Mouse (Mus musculus) pancreas, adult 10 weeks (tissue): ENCODE results near the gene Pgls. TPM values are rescaled to one million over a fixed set of nuclear protein-coding genes. Genes with fewer than 3 reads are reported as not detected.

Experiments used
- polyA plus RNA-seq: library from polyadenylated mRNA; stranded (reverse); fragments of 350-450 nt; fragmentation: Illumina TruSeq; extraction: RNeasy Lipid Tissue Mini Kit (QIAGEN cat#74804); gene quantifications from one replicate; pipeline ENCODE4 v1.2.3, GENCODE M21; 2015; ENCODE audit warnings: low read depth, low replicate concordance; ENCODE audit not compliant: insufficient read depth

Pgls gene
- polyA plus RNA-seq, result 39.9 TPM

GRCm38 (mm10) chr8:71591471-71592373, at the start of gene Pgls:
Gene Pgls, plus strand, starts transcription at chr8:71592176.

DNA sequence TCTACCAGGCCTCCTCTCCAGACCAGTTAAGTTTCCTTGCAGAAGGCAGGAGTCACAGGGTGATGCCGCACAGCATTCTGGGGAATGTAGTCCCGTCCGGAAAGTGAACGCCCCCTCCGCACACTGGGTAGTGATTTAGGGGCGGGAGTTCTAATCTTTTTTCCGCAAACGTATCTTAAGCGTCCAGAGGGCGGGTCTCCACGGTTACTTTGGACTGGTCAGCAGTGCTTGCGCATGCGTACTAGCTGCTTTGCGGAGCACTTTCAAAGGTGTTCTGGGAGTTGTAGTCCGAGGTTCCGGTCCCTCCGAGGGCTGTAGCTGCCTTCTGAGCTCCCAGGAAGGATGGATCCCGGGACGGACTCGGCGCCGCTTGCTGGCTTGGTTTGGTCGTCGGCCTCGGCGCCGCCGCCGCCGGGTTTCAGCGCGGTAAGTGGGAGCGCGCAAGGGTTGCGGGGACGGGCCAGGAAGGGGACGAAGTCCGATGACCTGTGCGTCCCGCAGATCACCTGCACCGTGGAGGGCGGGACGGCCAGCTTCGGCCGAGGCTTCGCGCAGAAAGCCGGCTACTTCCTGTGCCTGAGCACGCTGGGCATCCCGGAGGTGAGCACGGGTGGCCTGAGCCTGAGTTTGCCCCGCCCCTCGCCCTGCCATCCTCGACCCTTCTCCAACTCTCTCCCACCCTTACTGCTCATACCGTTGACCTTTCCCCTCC, 49.2 kb upstream of the Pgls start, which contains the start of gene Mvb12a:
TSS of gene Mvb12a (plus strand) at position 291 of the 712 bp plus-strand sequence.

GRCm38 (mm10) chr8:71558071-71558957, 33.7 kb upstream of the Pgls start, which contains the start of gene Tmem221:
Gene Tmem221, minus strand, starts transcription at chr8:71558871.

DNA sequence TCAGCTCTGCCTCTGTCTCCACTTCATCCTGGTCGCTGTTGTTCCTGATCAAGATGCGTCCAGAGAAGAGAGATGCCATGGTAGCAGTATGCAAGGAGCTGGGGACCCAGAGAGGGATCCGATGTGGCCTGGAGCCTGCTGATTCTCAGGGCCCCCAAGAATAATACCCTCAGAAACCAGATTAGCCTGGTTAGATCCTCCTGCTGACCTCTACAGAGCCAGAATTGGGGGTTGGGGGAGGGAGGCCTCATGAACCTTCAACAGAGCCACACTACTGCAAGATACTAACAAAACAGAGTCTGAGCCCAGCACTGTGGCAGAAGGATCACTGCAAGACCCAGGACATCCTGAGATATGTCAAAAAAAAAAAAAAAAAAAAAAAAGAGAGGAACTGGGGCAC, 25.5 kb upstream of the Pgls start, which contains the start of gene Nxnl1:
TSS of gene Nxnl1 (minus strand) at position 101 of the 400 bp plus-strand sequence.

GRCm38 (mm10) chr8:71568387-71568937, 23.5 kb upstream of the Pgls start, which contains the start of gene Slc27a1:
Gene Slc27a1, plus strand, starts transcription at chr8:71568882.

DNA sequence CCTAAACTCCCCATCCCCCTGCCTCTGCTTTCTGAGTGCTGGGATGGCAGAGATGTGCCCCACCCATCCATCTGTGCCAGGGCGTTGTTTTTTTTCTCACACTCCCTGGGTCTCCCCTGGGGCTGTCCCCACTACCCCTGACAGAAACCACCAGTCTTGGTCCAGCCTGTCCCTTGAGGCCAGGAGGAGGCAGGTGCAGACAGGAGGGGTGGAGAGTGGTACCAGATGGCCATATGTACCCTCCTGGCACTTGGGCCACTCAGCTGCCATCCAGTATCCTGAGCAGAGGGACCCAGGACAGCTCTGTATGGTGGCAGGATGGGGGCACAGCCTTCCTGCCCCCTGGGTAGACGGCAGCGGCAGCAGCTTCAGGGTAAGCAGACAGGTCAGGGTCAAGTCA, 5.5 kb downstream of the Pgls start, which contains the start of gene Fam129c:
TSS of gene Fam129c (plus strand) at position 198 of the 400 bp plus-strand sequence.

DNA sequence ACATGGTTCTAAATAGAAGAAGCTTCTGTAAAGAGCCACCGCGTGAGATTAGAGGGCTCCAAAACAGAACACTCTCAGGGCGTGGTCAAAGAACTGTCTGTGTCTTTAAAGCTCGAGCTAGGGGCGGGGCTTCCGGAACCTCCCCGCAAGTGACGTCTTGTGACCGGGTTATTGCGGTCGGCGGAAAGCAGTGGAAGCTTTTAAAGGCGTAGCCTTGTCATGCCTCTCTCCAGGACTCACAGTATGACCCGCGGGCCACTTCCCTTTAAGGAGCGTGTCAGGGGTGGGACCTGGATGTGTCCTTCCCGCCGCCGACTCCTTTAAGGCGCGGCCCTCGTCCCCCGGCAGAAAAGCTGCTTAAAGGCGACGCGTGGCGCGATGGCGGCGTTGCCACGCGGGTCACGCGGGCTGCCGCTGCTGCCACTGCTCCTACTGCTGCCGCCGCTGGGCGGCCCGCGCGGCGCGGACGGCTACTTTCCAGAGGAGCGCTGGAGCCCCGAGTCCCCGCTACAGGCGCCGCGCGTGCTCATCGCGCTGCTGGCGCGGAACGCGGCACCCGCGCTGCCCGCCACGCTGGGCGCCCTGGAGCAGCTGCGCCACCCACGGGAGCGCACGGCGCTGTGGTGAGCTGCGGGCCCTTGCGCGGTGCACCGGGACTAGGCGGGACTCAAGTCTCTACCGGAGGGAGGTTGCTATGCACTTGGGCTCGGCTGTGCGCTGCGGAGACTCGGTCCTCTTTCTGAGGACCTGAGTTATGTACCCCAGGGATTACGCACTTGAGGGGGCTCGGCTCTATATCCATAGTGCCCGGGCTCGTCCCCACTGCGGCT, 19.1 kb downstream of the Pgls start, which contains the start of gene Colgalt1:
TSS of gene Colgalt1 (plus strand) at position 177 of the 830 bp plus-strand sequence.

Other genes with a start within 250 kb of the Pgls start
- gene Use1, start 225.3 kb upstream of the Pgls start, polyA plus RNA-seq, result 66.0 TPM
- gene Ocel1, start 220.9 kb upstream of the Pgls start, polyA plus RNA-seq, result 4.2 TPM
- gene Nr2f6, start 210.2 kb upstream of the Pgls start, polyA plus RNA-seq, result 19.9 TPM
- 21.8 TPM for gene Ushbp1, start 196.4 kb upstream of the Pgls start, polyA plus RNA-seq
- 24.6 TPM for gene Babam1, start 195.3 kb upstream of the Pgls start, polyA plus RNA-seq
- gene Ankle1, start 186.2 kb upstream of the Pgls start, polyA plus RNA-seq, result not detected
- gene Abhd8, start 128.5 kb upstream of the Pgls start, polyA plus RNA-seq, result 4.1 TPM
- 18.8 TPM for gene Mrpl34, start 127.2 kb upstream of the Pgls start, polyA plus RNA-seq
- 13.0 TPM for gene Dda1, start 123.0 kb upstream of the Pgls start, polyA plus RNA-seq
- 4.7 TPM for gene Ano8, start 106.2 kb upstream of the Pgls start, polyA plus RNA-seq
- gene Gtpbp3, start 104.1 kb upstream of the Pgls start, polyA plus RNA-seq, result 7.9 TPM
- 236 TPM for gene Plvap, start 80.4 kb upstream of the Pgls start, polyA plus RNA-seq
- gene Ccdc194, start 66.5 kb upstream of the Pgls start, polyA plus RNA-seq, result not detected
- 43.2 TPM for gene Bst2, start 54.7 kb upstream of the Pgls start, polyA plus RNA-seq
- 48.0 TPM for gene Mvb12a, start 49.3 kb upstream of the Pgls start, polyA plus RNA-seq
- gene Tmem221, start 33.3 kb upstream of the Pgls start, polyA plus RNA-seq, result 3.8 TPM
- gene Nxnl1, start 25.6 kb upstream of the Pgls start, polyA plus RNA-seq, result not detected
- gene Slc27a1, start 23.3 kb upstream of the Pgls start, polyA plus RNA-seq, result 33.1 TPM
- 1.00 TPM for gene Fam129c, start 5.5 kb downstream of the Pgls start, polyA plus RNA-seq
- gene Colgalt1, start 18.8 kb downstream of the Pgls start, polyA plus RNA-seq, result 17.5 TPM
- 2.6 TPM for gene Unc13a, start 79.6 kb downstream of the Pgls start, polyA plus RNA-seq
- gene Jak3, start 84.1 kb downstream of the Pgls start, polyA plus RNA-seq, result 4.8 TPM
- gene Insl3, start 97.0 kb downstream of the Pgls start, polyA plus RNA-seq, result not detected
- gene B3gnt3, start 109.6 kb downstream of the Pgls start, polyA plus RNA-seq, result 2.7 TPM
- gene Fcho1, start 133.5 kb downstream of the Pgls start, polyA plus RNA-seq, result 0.92 TPM